Mouse (Mus musculus): ENCODE results near the gene Epo.

DNA sequence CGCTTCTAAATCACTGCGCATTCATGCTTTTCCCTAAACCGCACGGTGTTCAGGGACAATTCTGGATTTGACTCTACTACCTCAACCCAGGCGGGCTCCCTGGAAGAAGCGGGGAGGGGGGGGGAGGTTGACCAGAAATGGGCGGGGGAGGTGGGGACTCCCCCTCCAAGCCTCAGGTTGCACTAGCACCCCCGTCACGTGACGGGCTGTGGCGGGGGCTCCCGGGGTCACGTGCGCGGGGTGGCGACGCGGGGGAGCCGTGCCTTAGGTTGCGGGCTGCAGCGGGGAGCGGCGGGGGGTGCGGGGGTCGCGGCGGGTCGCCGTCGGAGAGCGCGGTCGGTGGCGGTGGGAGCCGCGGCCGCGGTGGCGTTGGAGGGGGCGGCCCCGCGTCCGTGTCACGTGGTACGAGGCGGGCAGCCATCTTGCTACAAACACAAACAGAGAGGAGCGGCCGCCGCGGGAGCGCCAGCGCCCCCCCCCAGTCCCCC is 23.0 kb downstream of the Epo start:
- TF ChIP-seq CTCF (IDR thresholded peaks at IDR 0.05; ENCODE audit: low read depth) (no peak), EP300 (IDR thresholded peaks at IDR 0.05; ENCODE audit: low read depth) (no peak)
